11 mouse cellular contexts compared by ENCODE assay signal in the genomic region with DNA sequence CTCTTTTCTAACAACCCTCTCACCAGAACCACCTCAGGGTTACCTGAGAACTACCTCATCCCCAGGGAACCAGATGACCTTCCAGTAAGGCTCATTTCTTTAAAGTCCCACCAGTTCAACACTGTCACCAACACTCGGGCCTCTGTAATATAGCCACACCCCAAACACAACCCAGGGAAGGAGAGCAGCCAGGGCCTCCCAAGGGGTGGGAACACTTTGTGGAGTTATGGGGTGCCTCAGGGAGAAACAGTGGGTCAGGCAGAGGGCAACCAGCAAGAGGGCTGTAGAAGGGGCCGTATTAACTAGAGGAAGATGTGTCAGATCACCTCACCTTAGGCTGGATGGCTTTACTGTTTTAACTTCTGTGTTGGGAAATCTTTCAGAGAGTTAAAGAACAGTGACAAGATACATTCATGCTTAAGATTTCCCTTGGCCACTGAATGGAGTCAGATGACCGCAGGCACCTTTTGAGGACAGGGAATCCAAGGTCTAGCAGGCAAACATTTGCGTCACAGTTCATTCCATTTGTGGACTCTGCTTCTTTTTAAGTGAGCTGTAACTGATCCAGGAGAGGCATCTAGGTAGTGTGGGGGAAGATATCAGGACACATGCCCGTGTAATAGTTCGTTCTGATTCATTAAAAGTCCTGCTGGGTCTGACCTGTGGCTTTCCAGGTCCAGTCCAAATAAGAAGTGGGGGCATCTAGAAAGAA.
DNase-seq lines count a peak whose midpoint lies in the region; ATAC-seq and TF ChIP-seq lines count a peak whose summit lies in the region.
"Had no signal": no experiment of that assay in that cellular context is flagged by ENCODE, and none has a peak within 500 bp of the region (broad histone marks: within the 10 kb centered on the region; RNA-seq: fewer than 3 reads in every experiment).

No protein-coding gene starts in this region.

- TF ChIP-seq POLR2A in liver, adult 2 months (IDR thresholded peaks at IDR 0.05; ENCODE audit: extremely low read depth, insufficient read depth, low read length): no peak

- no peaks in the 10 kb centered on the region for H3K79me2 ChIP-seq in liver, adult 2 months (ENCODE audit: control insufficient read depth, insufficient read depth, low read length)

- H3K27ac ChIP-seq in liver, adult 2 months (replicated peaks; ENCODE audit: insufficient read depth, low read depth, low read length): no peak overlapping the region
- H3K27ac ChIP-seq in forebrain, embryonic 12.5 days: no peak overlapping the region
- no peak overlapping the region for H3K27ac ChIP-seq in intestine, embryonic 16.5 days (ENCODE audit: low read length)
- H3K27ac ChIP-seq: liver, embryonic 15.5 days had no signal

- peak; percentile 4 for DNase-seq in liver, adult 2 months (ENCODE audit: extremely low read depth, low read depth, low spot score)
- DNase-seq in liver: no peak
- peak; percentile 11 for DNase-seq in neural tube, embryonic 10.5 days (ENCODE audit: extremely low spot score, low spot score)
- no peak for DNase-seq in left cerebral cortex, postnatal 4 days
- no peak for DNase-seq in right cerebral cortex, adult 18-20 months
- DNase-seq: heart, postnatal 4 days; thymus, postnatal 4 days had no signal

- WGBS in liver, adult 2 months: 77% methylated on average over 6 of the region's 6 CpGs
- 87% methylated on average over 6 of the region's 6 CpGs for WGBS in forebrain, embryonic 12.5 days
- WGBS in intestine, embryonic 16.5 days: 71% methylated on average over 6 of the region's 6 CpGs

- no peaks in the 10 kb centered on the region for H3K27me3 ChIP-seq in liver, adult 2 months (ENCODE audit: control insufficient read depth, insufficient read depth, low read length)
- H3K27me3 ChIP-seq in forebrain, embryonic 12.5 days: no peaks in the 10 kb centered on the region
- H3K27me3 ChIP-seq in intestine, embryonic 16.5 days (replicated peaks; ENCODE audit: control insufficient read depth, insufficient read depth, low read length): no peaks in the 10 kb centered on the region
- H3K27me3 ChIP-seq: liver, embryonic 15.5 days had no signal

- no peak overlapping the region for H3K4me3 ChIP-seq in liver, adult 2 months (ENCODE audit: insufficient read depth, low read depth, low read length)
- no peak overlapping the region for H3K4me3 ChIP-seq in forebrain, embryonic 12.5 days (replicated peaks)
- peak overlapping the region; percentile 53; the same call in 1 of the 2 replicates for H3K4me3 ChIP-seq in intestine, embryonic 16.5 days (ENCODE audit: low read length)

- no peaks in the 10 kb centered on the region for H3K4me1 ChIP-seq in liver, adult 2 months (ENCODE audit: control insufficient read depth, insufficient read depth, low read length)
- peaks cover 20% of the 10 kb centered on the region for H3K4me1 ChIP-seq in forebrain, embryonic 12.5 days
- no peaks in the 10 kb centered on the region; the same call in 1 of the 2 replicates for H3K4me1 ChIP-seq in intestine, embryonic 16.5 days (ENCODE audit: control insufficient read depth, insufficient read depth, low read length)
- H3K4me1 ChIP-seq: liver, embryonic 15.5 days had no signal

- no peak for TF ChIP-seq CTCF in liver, adult 2 months (IDR thresholded peaks at IDR 0.05; ENCODE audit: low read depth, low read length)

- no peaks in the 10 kb centered on the region for H3K36me3 ChIP-seq in liver, adult 2 months (ENCODE audit: control insufficient read depth, insufficient read depth, low read length)
- no peaks in the 10 kb centered on the region for H3K36me3 ChIP-seq in forebrain, embryonic 12.5 days (replicated peaks)
- no peaks in the 10 kb centered on the region for H3K36me3 ChIP-seq in intestine, embryonic 16.5 days (ENCODE audit: control insufficient read depth, insufficient read depth, low read length)
- H3K36me3 ChIP-seq: liver, embryonic 15.5 days had no signal

- no peak for ATAC-seq in forebrain, embryonic 12.5 days (ENCODE audit: low FRiP score)
- peak; percentile 52 for ATAC-seq in intestine, embryonic 16.5 days
- ATAC-seq in erythroblast, adult 5-6 weeks (replicated peaks; ENCODE audit: low FRiP score, poor library complexity, severe bottlenecking): no peak

- intact Hi-C loops in left cerebral cortex, postnatal 4 days (cut with DNase I): no loop called here

- H3K9me3 ChIP-seq in forebrain, embryonic 12.5 days: no peaks in the 10 kb centered on the region
- no peaks in the 10 kb centered on the region for H3K9me3 ChIP-seq in intestine, embryonic 16.5 days (ENCODE audit: control insufficient read depth, low read length)
- H3K9me3 ChIP-seq: liver, embryonic 15.5 days had no signal

- no peak overlapping the region for H3K9ac ChIP-seq in liver, adult 2 months (ENCODE audit: low read depth, low read length)
- H3K9ac ChIP-seq in forebrain, embryonic 12.5 days: no peak overlapping the region
- H3K9ac ChIP-seq in intestine, embryonic 16.5 days (ENCODE audit: low read depth, low read length): no peak overlapping the region
- H3K9ac ChIP-seq: liver, embryonic 15.5 days had no signal

- H3K4me2 ChIP-seq in forebrain, embryonic 12.5 days: peak overlapping the region; percentile 72
- H3K4me2 ChIP-seq in intestine, embryonic 16.5 days (ENCODE audit: low read depth, low read length): peak overlapping the region; percentile 82

Comparison
In these comparisons a context has a peak if more than half of its experiments do, and no peak if none do; other contexts are left out.
1. DNase-seq: peak in liver, adult 2 months (single experiment) and neural tube, embryonic 10.5 days (single experiment); none in liver (single experiment), left cerebral cortex, postnatal 4 days (single experiment) and right cerebral cortex, adult 18-20 months (single experiment).